8 mouse cellular contexts compared by ENCODE assay signal in the genomic region with DNA sequence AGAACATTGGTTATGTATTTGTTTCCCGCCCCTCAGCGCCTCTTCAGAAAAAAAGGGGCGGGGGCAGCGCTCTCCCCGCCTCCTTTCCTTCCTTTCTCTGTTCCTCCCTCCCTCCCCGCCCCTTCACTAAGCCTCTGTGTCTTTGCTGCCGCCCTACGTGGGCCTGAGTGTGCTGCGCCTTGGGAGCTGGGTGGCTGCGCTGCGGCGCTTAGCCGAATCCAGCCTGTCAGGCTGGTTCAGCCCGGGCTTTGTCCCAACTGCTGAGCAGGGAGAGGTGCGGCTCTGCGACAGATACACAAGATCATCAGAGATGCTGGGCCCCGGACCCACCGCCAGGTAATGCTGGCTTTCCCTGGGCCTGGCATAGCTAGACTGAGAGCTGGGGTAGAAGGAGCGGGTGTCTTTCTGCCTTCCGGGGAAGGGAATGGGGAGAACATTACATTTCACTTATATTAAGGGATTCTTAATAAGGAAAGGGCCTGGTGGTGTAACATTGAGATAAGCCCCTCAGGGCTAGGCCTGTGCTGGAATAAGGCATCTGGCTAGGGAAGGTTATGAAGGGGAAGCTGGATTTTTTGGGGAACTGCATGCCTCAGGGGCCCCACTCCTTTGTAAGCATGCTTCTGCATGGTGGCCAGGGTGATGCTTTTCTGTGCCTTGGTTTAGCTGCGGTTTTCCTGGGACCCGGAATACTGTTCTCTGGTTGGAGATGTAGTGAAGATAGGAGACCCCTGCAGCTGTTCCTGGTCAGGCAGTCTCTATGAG. TPM values are rescaled to one million over a fixed set of nuclear protein-coding genes. Genes with fewer than 3 reads are reported as not detected.
DNase-seq lines count a peak whose midpoint lies in the region; ATAC-seq lines count a peak whose summit lies in the region.

No protein-coding gene starts in this region.

- no peaks in the 10 kb centered on the region for H3K9me3 ChIP-seq in embryonic facial prominence, embryonic 10.5 days
- no peaks in the 10 kb centered on the region for H3K9me3 ChIP-seq in intestine, embryonic 16.5 days (ENCODE audit: control insufficient read depth, low read length)
- no peaks in the 10 kb centered on the region for H3K9me3 ChIP-seq in midbrain, embryonic 10.5 days (replicated peaks)

- ATAC-seq in intestine, embryonic 16.5 days = peak; percentile 93

- peak; percentile 84 for DNase-seq in adrenal gland, postnatal 14 days
- DNase-seq in embryonic facial prominence, embryonic 10.5 days (ENCODE audit: low spot score) = peak; percentile 85
- peak; percentile 46 for DNase-seq in gonadal fat pad, adult 2 months (ENCODE audit: low read depth)
- DNase-seq in left cerebral cortex, postnatal 36 days (ENCODE audit: low spot score in 2 of 2) = peak; percentile 83 to 90
- DNase-seq in midbrain, embryonic 10.5 days (ENCODE audit: low spot score) = peak; percentile 86
- DNase-seq in right cerebral cortex, postnatal 4 days = peak; percentile 75
- DNase-seq in yolk sac, embryonic 10.5 days (ENCODE audit: low spot score) = peak; percentile 75

- peak overlapping the region; percentile 72 for H3K9ac ChIP-seq in intestine, embryonic 16.5 days (ENCODE audit: low read depth, low read length)

- intact Hi-C loops in left cerebral cortex, postnatal 36 days (cut with DNase I) = loop anchor here (2.0 to 5.0 kb wide), 3 partner anchors 54 to 134 kb away; partner anchors contain the start of gene Pak1

- H3K36me3 ChIP-seq in embryonic facial prominence, embryonic 10.5 days (replicated peaks) = no peaks in the 10 kb centered on the region
- no peaks in the 10 kb centered on the region for H3K36me3 ChIP-seq in intestine, embryonic 16.5 days (ENCODE audit: control insufficient read depth, insufficient read depth, low read length)
- no peaks in the 10 kb centered on the region for H3K36me3 ChIP-seq in midbrain, embryonic 10.5 days

- peak overlapping the region; percentile 85 for H3K27ac ChIP-seq in embryonic facial prominence, embryonic 10.5 days (replicated peaks)
- peak overlapping the region; percentile 57; the same call in 1 of the 2 replicates for H3K27ac ChIP-seq in intestine, embryonic 16.5 days (ENCODE audit: low read length)
- peak overlapping the region; percentile 91 for H3K27ac ChIP-seq in midbrain, embryonic 10.5 days (replicated peaks)

- H3K4me2 ChIP-seq in intestine, embryonic 16.5 days (ENCODE audit: low read depth, low read length) = peak overlapping the region; percentile 74

- H3K27me3 ChIP-seq in embryonic facial prominence, embryonic 10.5 days (replicated peaks; ENCODE audit: low read depth, poor library complexity, severe bottlenecking) = no peaks in the 10 kb centered on the region
- no peaks in the 10 kb centered on the region for H3K27me3 ChIP-seq in intestine, embryonic 16.5 days (replicated peaks; ENCODE audit: control insufficient read depth, insufficient read depth, low read length)
- H3K27me3 ChIP-seq in midbrain, embryonic 10.5 days (ENCODE audit: low read depth, poor library complexity, severe bottlenecking) = no peaks in the 10 kb centered on the region

- H3K4me1 ChIP-seq in embryonic facial prominence, embryonic 10.5 days = peaks cover 25% of the 10 kb centered on the region
- peaks cover 13% of the 10 kb centered on the region for H3K4me1 ChIP-seq in intestine, embryonic 16.5 days (ENCODE audit: control insufficient read depth, insufficient read depth, low read length)
- peaks cover 31% of the 10 kb centered on the region for H3K4me1 ChIP-seq in midbrain, embryonic 10.5 days

- WGBS in embryonic facial prominence, embryonic 10.5 days = 6% methylated on average over 22 of the region's 22 CpGs
- WGBS in intestine, embryonic 16.5 days = 4% methylated on average over 22 of the region's 22 CpGs
- 5% methylated on average over 22 of the region's 22 CpGs for WGBS in midbrain, embryonic 10.5 days

- H3K4me3 ChIP-seq in embryonic facial prominence, embryonic 10.5 days = peak overlapping the region; percentile 63
- H3K4me3 ChIP-seq in intestine, embryonic 16.5 days (ENCODE audit: low read length) = peak overlapping the region; percentile 50
- peak overlapping the region; percentile 61 for H3K4me3 ChIP-seq in midbrain, embryonic 10.5 days

RNA-seq across cellular contexts. Expression of gene Pak1, which starts 54.6 kb away (rescaled TPM):
- 15.5 and 16.3 TPM in 2 replicates for total RNA-seq in adrenal gland, postnatal 14 days (2021)
- 43.6 and 44.2 TPM in 2 replicates for polyA plus RNA-seq in embryonic facial prominence, embryonic 10.5 days (2016; fragmentation: Nextera tagmentation; extraction: Ambion mirVana)
- polyA plus RNA-seq in gonadal fat pad, adult 2 months (2012; rRNA removed) = 4.0 and 5.9 TPM in 2 replicates
- 35.8 and 36.3 TPM in 2 replicates for polyA plus RNA-seq in intestine, embryonic 16.5 days (2015; fragmentation: Nextera tagmentation; extraction: Ambion mirVana)
- 100 to 1,000 TPM; 384 to 468 TPM for total RNA-seq in left cerebral cortex, postnatal 36 days (2021)
- 70.4 and 90.6 TPM in 2 replicates for polyA plus RNA-seq in midbrain, embryonic 10.5 days (2016; fragmentation: Nextera tagmentation; extraction: Ambion mirVana)

Comparison
In these comparisons a context has a peak if more than half of its experiments do, and no peak if none do; other contexts are left out.
1. Peak in every context shown above with its lines: DNase-seq, ATAC-seq, H3K4me3 ChIP-seq and H3K27ac ChIP-seq.